ENCODE assay signal across 19 mouse cellular contexts in genomic region chr6:17034095-17034494, GRCm38 (mm10). TPM values are rescaled to one million over a fixed set of nuclear protein-coding genes. Genes with fewer than 3 reads are reported as not detected.
DNase-seq lines count a peak whose midpoint lies in the region; ATAC-seq and TF ChIP-seq lines count a peak whose summit lies in the region.
"Had no signal": no experiment of that assay in that cellular context is flagged by ENCODE, and none has a peak within 500 bp of the region (broad histone marks: within the 10 kb centered on the region; RNA-seq: fewer than 3 reads in every experiment).

No protein-coding gene starts in this region.

- no peaks in the 10 kb centered on the region for H3K9me3 ChIP-seq in heart, embryonic 11.5 days (replicated peaks; ENCODE audit: control insufficient read depth, low read length)
- H3K9me3 ChIP-seq in kidney, embryonic 16.5 days (ENCODE audit: low read length): no peaks in the 10 kb centered on the region
- no peaks in the 10 kb centered on the region for H3K9me3 ChIP-seq in kidney, embryonic 14.5 days (ENCODE audit: control insufficient read depth, low read length)
- H3K9me3 ChIP-seq in intestine, embryonic 16.5 days (ENCODE audit: control insufficient read depth, low read length): no peaks in the 10 kb centered on the region
- H3K9me3 ChIP-seq: embryonic facial prominence, embryonic 13.5 days; forebrain, embryonic 12.5 days; heart, embryonic 12.5 days; hindbrain, embryonic 10.5 days had no signal

- no peak overlapping the region for H3K4me3 ChIP-seq in heart, embryonic 11.5 days (ENCODE audit: low read depth, low read length)
- no peak overlapping the region for H3K4me3 ChIP-seq in kidney, embryonic 16.5 days (ENCODE audit: low read length)
- H3K4me3 ChIP-seq in kidney, embryonic 14.5 days (ENCODE audit: low read length): no peak overlapping the region
- no peak overlapping the region for H3K4me3 ChIP-seq in intestine, embryonic 16.5 days (ENCODE audit: low read length)
- no peak overlapping the region for H3K4me3 ChIP-seq in cerebellum, adult 2 months (replicated peaks; ENCODE audit: insufficient read depth, low read depth, low read length)
- H3K4me3 ChIP-seq: embryonic facial prominence, embryonic 13.5 days; forebrain, embryonic 12.5 days; heart, adult 2 months; heart, embryonic 12.5 days; hindbrain, embryonic 10.5 days had no signal

- 53% methylated on average over 2 of the region's 2 CpGs for WGBS in heart, embryonic 11.5 days (ENCODE audit: insufficient replicate concordance)
- 97% methylated on average over 2 of the region's 2 CpGs for WGBS in kidney, embryonic 16.5 days
- WGBS in kidney, embryonic 14.5 days: 96% methylated on average over 2 of the region's 2 CpGs
- 83% methylated on average over 2 of the region's 2 CpGs for WGBS in intestine, embryonic 16.5 days
- 96% methylated on average over 2 of the region's 2 CpGs for WGBS in cerebellum, adult 2 months

- H3K27ac ChIP-seq in heart, embryonic 11.5 days (ENCODE audit: low read depth, low read length): no peak overlapping the region
- no peak overlapping the region for H3K27ac ChIP-seq in kidney, embryonic 16.5 days (ENCODE audit: low read length)
- no peak overlapping the region for H3K27ac ChIP-seq in kidney, embryonic 14.5 days (ENCODE audit: low read depth, low read length)
- H3K27ac ChIP-seq in intestine, embryonic 16.5 days (ENCODE audit: low read length): no peak overlapping the region
- no peak overlapping the region for H3K27ac ChIP-seq in cerebellum, adult 2 months (ENCODE audit: insufficient read depth, low read length)
- H3K27ac ChIP-seq: embryonic facial prominence, embryonic 13.5 days; forebrain, embryonic 12.5 days; heart, adult 2 months; hindbrain, embryonic 10.5 days had no signal

- 0 out of 2 replicates have a peak, but pooled peaks cover 3% of the 10 kb centered on the region for H3K27me3 ChIP-seq in heart, embryonic 11.5 days (ENCODE audit: control insufficient read depth, insufficient read depth, low read length)
- no peaks in the 10 kb centered on the region for H3K27me3 ChIP-seq in kidney, embryonic 16.5 days (ENCODE audit: insufficient read depth, low read length)
- H3K27me3 ChIP-seq in kidney, embryonic 14.5 days (ENCODE audit: control insufficient read depth, insufficient read depth, low read length): no peaks in the 10 kb centered on the region
- H3K27me3 ChIP-seq in intestine, embryonic 16.5 days (replicated peaks; ENCODE audit: control insufficient read depth, insufficient read depth, low read length): no peaks in the 10 kb centered on the region
- no peaks in the 10 kb centered on the region for H3K27me3 ChIP-seq in cerebellum, adult 2 months (ENCODE audit: control insufficient read depth, insufficient read depth, low read length)
- H3K27me3 ChIP-seq: embryonic facial prominence, embryonic 13.5 days; heart, embryonic 12.5 days had no signal

- TF ChIP-seq CTCF in cerebellum, adult 2 months (IDR thresholded peaks at IDR 0.05; ENCODE audit: borderline replicate concordance, insufficient read depth, low read depth, low read length): no peak

- H3K36me3 ChIP-seq in heart, embryonic 11.5 days (ENCODE audit: control insufficient read depth, insufficient read depth, low read length): no peaks in the 10 kb centered on the region
- no peaks in the 10 kb centered on the region for H3K36me3 ChIP-seq in kidney, embryonic 16.5 days (ENCODE audit: insufficient read depth, low read length)
- no peaks in the 10 kb centered on the region for H3K36me3 ChIP-seq in kidney, embryonic 14.5 days (ENCODE audit: control insufficient read depth, insufficient read depth, low read length)
- H3K36me3 ChIP-seq in intestine, embryonic 16.5 days (ENCODE audit: control insufficient read depth, insufficient read depth, low read length): no peaks in the 10 kb centered on the region
- H3K36me3 ChIP-seq: embryonic facial prominence, embryonic 13.5 days; forebrain, embryonic 12.5 days; heart, embryonic 12.5 days; hindbrain, embryonic 10.5 days had no signal

- H3K4me2 ChIP-seq in heart, embryonic 11.5 days: no peak overlapping the region
- H3K4me2 ChIP-seq in kidney, embryonic 16.5 days (replicated peaks; ENCODE audit: low read depth, low read length): no peak overlapping the region
- no peak overlapping the region for H3K4me2 ChIP-seq in kidney, embryonic 14.5 days (replicated peaks; ENCODE audit: low read depth, low read length)
- H3K4me2 ChIP-seq in intestine, embryonic 16.5 days (ENCODE audit: low read depth, low read length): no peak overlapping the region
- H3K4me2 ChIP-seq: embryonic facial prominence, embryonic 13.5 days; forebrain, embryonic 12.5 days; heart, embryonic 12.5 days had no signal

- no peak for ATAC-seq in heart, embryonic 11.5 days (replicated peaks; ENCODE audit: insufficient number of reproducible peaks, low FRiP score, low TSS enrichment)
- ATAC-seq in kidney, embryonic 16.5 days (ENCODE audit: low FRiP score, low TSS enrichment): 0 out of 2 replicates have a peak, but pooled peaks have one; percentile 9
- ATAC-seq in kidney, embryonic 14.5 days (ENCODE audit: low FRiP score, low TSS enrichment): no peak
- ATAC-seq in intestine, embryonic 16.5 days: peak; percentile 43; the same call in 1 of the 2 replicates
- ATAC-seq: forebrain, embryonic 16.5 days; hindbrain, embryonic 16.5 days had no signal

- no peak for TF ChIP-seq POLR2A in cerebellum, adult 2 months (IDR thresholded peaks at IDR 0.05; ENCODE audit: borderline replicate concordance, insufficient read depth, low read length)

- no peaks in the 10 kb centered on the region for H3K4me1 ChIP-seq in heart, embryonic 11.5 days (ENCODE audit: control insufficient read depth, insufficient read depth, low read length)
- H3K4me1 ChIP-seq in kidney, embryonic 16.5 days (ENCODE audit: insufficient read depth, low read length): peaks cover 5% of the 10 kb centered on the region
- H3K4me1 ChIP-seq in kidney, embryonic 14.5 days (ENCODE audit: control insufficient read depth, insufficient read depth, low read length): peaks cover 4% of the 10 kb centered on the region; the same call in 1 of the 2 replicates
- 0 out of 2 replicates have a peak, but pooled peaks cover 4% of the 10 kb centered on the region for H3K4me1 ChIP-seq in intestine, embryonic 16.5 days (ENCODE audit: control insufficient read depth, insufficient read depth, low read length)
- no peaks in the 10 kb centered on the region for H3K4me1 ChIP-seq in cerebellum, adult 2 months (ENCODE audit: control insufficient read depth, insufficient read depth, low read length)
- H3K4me1 ChIP-seq: heart, embryonic 12.5 days had no signal

- DNase-seq in heart, adult 11 months: peak; percentile 86
- DNase-seq in cerebellum, postnatal 4 days (ENCODE audit: low spot score in 2 of 2): no peak
- DNase-seq in cerebellum, adult 2 months: no peak
- DNase-seq: adrenal gland, postnatal 10 days; cerebellum, adult 11 months; cerebellum, adult 9-10 months; cerebellum, postnatal 36 days; gastrocnemius, postnatal 10 days; heart, adult 2 months had no signal

- no peak overlapping the region for H3K9ac ChIP-seq in heart, embryonic 11.5 days (ENCODE audit: low read depth, low read length)
- H3K9ac ChIP-seq in kidney, embryonic 16.5 days (replicated peaks; ENCODE audit: low read length): no peak overlapping the region
- H3K9ac ChIP-seq in kidney, embryonic 14.5 days (ENCODE audit: low read depth, low read length): no peak overlapping the region
- no peak overlapping the region for H3K9ac ChIP-seq in intestine, embryonic 16.5 days (ENCODE audit: low read depth, low read length)
- H3K9ac ChIP-seq: embryonic facial prominence, embryonic 13.5 days; forebrain, embryonic 12.5 days; heart, embryonic 12.5 days had no signal

RNA-seq across cellular contexts. Expression of gene Tes, which starts 30.9 kb away (rescaled TPM):
- polyA plus RNA-seq in heart, embryonic 11.5 days (2014; fragmentation: Nextera tagmentation; extraction: Ambion mirVana): 18.9 and 21.7 TPM in 2 replicates
- polyA plus RNA-seq in kidney, embryonic 16.5 days (2015; fragmentation: Nextera tagmentation; extraction: Ambion mirVana): 77.5 and 82.6 TPM in 2 replicates
- 91.3 and 92.2 TPM in 2 replicates for polyA plus RNA-seq in kidney, embryonic 14.5 days (2014; fragmentation: Nextera tagmentation; extraction: Ambion mirVana)
- polyA plus RNA-seq in intestine, embryonic 16.5 days (2015; fragmentation: Nextera tagmentation; extraction: Ambion mirVana): 90.1 and 97.0 TPM in 2 replicates
- polyA plus RNA-seq in cerebellum, adult 2 months (2012; rRNA removed): 2.0 and 2.1 TPM in 2 replicates

Comparison
In these comparisons a context has a peak if more than half of its experiments do, and no peak if none do; other contexts are left out.
1. ATAC-seq: peak in kidney, embryonic 16.5 days (single experiment) and intestine, embryonic 16.5 days (single experiment); none in heart, embryonic 11.5 days (single experiment) and kidney, embryonic 14.5 days (single experiment).